Mouse (Mus musculus) megakaryocyte, embryonic 14.5 days (primary cell): ENCODE results near the gene Gm8279. TPM values are rescaled to one million over a fixed set of nuclear protein-coding genes. Genes with fewer than 3 reads are reported as not detected.
"Not testable (repeated sequence)": the region's sequence is repeated elsewhere in the genome, so short reads cannot be mapped to it uniquely, and the experiment has no call there.

Source experiments
- H3K27me3 ChIP-seq: replicated peaks from 2 replicates; pipeline ENCODE3; 2012; ENCODE audit warnings: inconsistent platforms
- H3K36me3 ChIP-seq: replicated peaks from 2 replicates; pipeline ENCODE3; 2012; ENCODE audit warnings: low read length, inconsistent platforms, mixed read lengths
- H3K4me1 ChIP-seq: 2 replicates; pipeline ENCODE4 v1.6.1; 2012; ENCODE audit warnings: inconsistent platforms
- H3K4me3 ChIP-seq: replicated peaks from 2 replicates; pipeline ENCODE3; 2012; ENCODE audit warnings: moderate library complexity, mild to moderate bottlenecking, inconsistent platforms
- H3K9me3 ChIP-seq: 2 replicates; pipeline ENCODE4 v1.6.1; 2012; ENCODE audit warnings: inconsistent platforms
- polyA plus RNA-seq: library from polyadenylated mRNA; stranded (reverse); fragments of >175 nt; gene quantifications from 2 replicates; pipeline ENCODE4 v1.2.3, GENCODE M21; 2012; ENCODE audit warnings: low replicate concordance; ENCODE audit not compliant: insufficient read depth

Gm8279 gene
- not detected in 2 replicates for polyA plus RNA-seq

- H3K27me3 ChIP-seq, H3K4me1 ChIP-seq, H3K36me3 ChIP-seq, H3K9me3 ChIP-seq, H3K4me3 ChIP-seq: not testable (repeated sequence)
Measured at GRCm38 (mm10) chr14:5131219-5131618, at the start of gene Gm8279. Gm8279 (plus strand) TSS chr14:5131519.

GRCm38 (mm10) chr14:5164235-5164634, 32.9 kb downstream of the Gm8279 start, which contains the start of gene Gm3317:
Gm3317 (plus strand) TSS chr14:5164535.
- H3K27me3 ChIP-seq, H3K9me3 ChIP-seq, H3K4me3 ChIP-seq: not testable (repeated sequence)

GRCm38 (mm10) chr14:5185493-5185892, 54.2 kb downstream of the Gm8279 start, which contains the start of gene Gm8271:
Gm8271 (plus strand) TSS chr14:5185793.
- not testable (repeated sequence) for H3K4me3 ChIP-seq, H3K27me3 ChIP-seq, H3K36me3 ChIP-seq, H3K4me1 ChIP-seq, H3K9me3 ChIP-seq

More at GRCm38 (mm10) chr14:5164235-5164634, 32.9 kb downstream of the Gm8279 start, which contains the start of gene Gm3317:
- not testable (repeated sequence) for H3K36me3 ChIP-seq, H3K4me1 ChIP-seq

Other genes with a start within 250 kb of the Gm8279 start
- gene Gm3278, start 239.1 kb upstream of the Gm8279 start, polyA plus RNA-seq = not detected in 2 replicates
- gene Gm8297, start 147.6 kb upstream of the Gm8279 start, polyA plus RNA-seq = not detected in 2 replicates
- gene Gm3298, start 115.6 kb upstream of the Gm8279 start, polyA plus RNA-seq = not detected in 2 replicates
- gene 4930555G01Rik, start 80.9 kb upstream of the Gm8279 start, polyA plus RNA-seq = not detected in 2 replicates
- not detected in 2 replicates for gene Gm8281, start 60.5 kb upstream of the Gm8279 start, polyA plus RNA-seq
- gene Gm3317, start 33.0 kb downstream of the Gm8279 start, polyA plus RNA-seq = not detected in 2 replicates
- not detected in 2 replicates for gene Gm8271, start 54.3 kb downstream of the Gm8279 start, polyA plus RNA-seq
- gene Gm3526, start 129.1 kb downstream of the Gm8279 start, polyA plus RNA-seq = not detected in 2 replicates
- not detected in 2 replicates for gene Gm3542, start 203.4 kb downstream of the Gm8279 start, polyA plus RNA-seq